Mouse (Mus musculus) forebrain, postnatal 0 days (tissue): ENCODE data around the gene Amh. TPM values are rescaled to one million over a fixed set of nuclear protein-coding genes. Genes with fewer than 3 reads are reported as not detected.
A peak's percentile ranks its signal among the peaks of the same experiment; 100 is the strongest.

Experiments
- ATAC-seq: fragments of 200-750 bp; cut with Nextera tagmentation; 2 replicates; pipeline ENCODE4 v1.8.0; 2017; ENCODE audit warnings: mild to moderate bottlenecking, moderate library complexity
- DNase-seq: peaks from one replicate; pipeline ENCODE4 v3.0.0-alpha.2; 2015
- H3K27ac ChIP-seq: fragments of 300-500 bp; sonication (generic); 2 replicates; pipeline ENCODE4 v1.5.1; 2014; ENCODE audit warnings: low read depth, mild to moderate bottlenecking, antibody characterized with exemption, low read length, moderate library complexity, mixed read lengths
- H3K27me3 ChIP-seq: fragments of 300-500 bp; sonication (generic); 2 replicates; pipeline ENCODE4 v1.6.1; 2014; ENCODE audit warnings: mild to moderate bottlenecking, low read length, mixed read lengths; ENCODE audit not compliant: insufficient read depth
- H3K36me3 ChIP-seq: fragments of 300-500 bp; sonication (generic); 2 replicates; pipeline ENCODE4 v1.6.1; 2014; ENCODE audit warnings: mild to moderate bottlenecking, moderate library complexity; ENCODE audit not compliant: insufficient read depth
- H3K4me1 ChIP-seq: fragments of 300-500 bp; sonication (generic); 2 replicates; pipeline ENCODE4 v1.6.1; 2014; ENCODE audit warnings: antibody characterized with exemption; ENCODE audit not compliant: insufficient read depth
- H3K4me2 ChIP-seq: fragments of 300-500 bp; sonication (generic); 2 replicates; pipeline ENCODE4 v1.6.1; 2014; ENCODE audit warnings: low read depth, mild to moderate bottlenecking, moderate library complexity
- H3K4me3 ChIP-seq: fragments of 300-500 bp; sonication (generic); 2 replicates; pipeline ENCODE4 v1.5.1; 2014; ENCODE audit warnings: low read depth, low read length, mixed read lengths
- H3K9ac ChIP-seq: fragments of 300-500 bp; sonication (generic); 2 replicates; pipeline ENCODE4 v1.6.1; 2014; ENCODE audit warnings: mild to moderate bottlenecking
- H3K9me3 ChIP-seq: fragments of 300-500 bp; sonication (generic); 2 replicates; pipeline ENCODE4 v1.6.1; 2016; ENCODE audit warnings: low read length
- CTCF ChIP-seq: sonication (generic); IDR thresholded peaks from 2 replicates; pipeline ENCODE4 v1.5.1; 2016; ENCODE audit warnings: antibody characterized with exemption, control low read depth, low read depth
- WGBS: fragments of 180-500 bp; shearing (Covaris S2); extraction: QIAGEN DNeasy Blood & Tissue Kit; methylation state at CpG from one replicate; pipeline ENCODE4 v1.1.7; 2014; 5-methylcytosine and 5-hydroxymethylcytosine counted together
- polyA plus RNA-seq: library from polyadenylated mRNA; unstranded; fragments of >200 nt; fragmentation: Nextera tagmentation; extraction: Ambion mirVana; gene quantifications from 2 replicates; pipeline ENCODE4 v1.2.1, GENCODE M21; 2015
- total RNA-seq: library from RNA; depleted of rRNA; stranded (reverse); fragments of >200 nt; gene quantifications from 2 replicates; pipeline ENCODE4 v1.2.3, GENCODE M21; 2014

Amh gene
- total and polyA plus RNA-seq, 2 experiments from 2014 or later, result 0.62 TPM; not detected in 1

DNA sequence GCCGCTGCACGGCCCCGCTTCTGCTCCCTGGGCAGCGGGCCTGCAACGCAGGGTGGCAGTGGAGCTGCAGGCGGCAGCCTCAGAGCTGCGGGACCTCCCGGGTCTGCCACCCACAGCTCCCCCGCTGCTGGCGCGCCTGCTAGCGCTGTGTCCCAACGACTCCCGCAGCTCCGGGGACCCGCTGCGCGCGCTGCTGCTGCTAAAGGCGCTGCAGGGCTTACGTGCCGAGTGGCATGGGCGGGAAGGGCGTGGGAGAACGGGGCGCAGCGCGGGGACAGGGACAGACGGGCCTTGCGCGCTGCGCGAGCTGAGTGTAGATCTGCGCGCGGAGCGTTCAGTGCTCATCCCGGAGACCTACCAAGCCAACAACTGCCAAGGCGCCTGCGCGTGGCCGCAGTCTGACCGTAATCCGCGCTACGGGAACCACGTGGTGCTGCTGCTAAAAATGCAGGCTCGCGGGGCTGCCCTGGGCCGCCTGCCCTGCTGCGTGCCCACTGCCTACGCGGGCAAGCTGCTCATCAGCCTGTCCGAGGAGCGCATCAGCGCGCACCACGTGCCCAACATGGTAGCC lies 2.1 kb downstream of the Amh start:
- H3K4me1 ChIP-seq, result peaks cover 11% of the 10 kb centered on the region
- ATAC-seq, result peak; percentile 86
- H3K27me3 ChIP-seq, result peaks cover 10% of the 10 kb centered on the region
- H3K9me3 ChIP-seq, result no peaks in the 10 kb centered on the region
- H3K27ac ChIP-seq, result peak overlapping the region; percentile 86
- DNase-seq, result peak; percentile 90
- 4% methylated on average over 56 of the region's 58 CpGs for WGBS
- 0 out of 2 replicates have a peak, but pooled peaks have one; percentile 0 for TF ChIP-seq CTCF
- H3K36me3 ChIP-seq, result peaks cover 33% of the 10 kb centered on the region
- H3K4me3 ChIP-seq, result peak overlapping the region; percentile 50
- H3K4me2 ChIP-seq, result peak overlapping the region; percentile 95
- H3K9ac ChIP-seq, result peak overlapping the region; percentile 75

DNA sequence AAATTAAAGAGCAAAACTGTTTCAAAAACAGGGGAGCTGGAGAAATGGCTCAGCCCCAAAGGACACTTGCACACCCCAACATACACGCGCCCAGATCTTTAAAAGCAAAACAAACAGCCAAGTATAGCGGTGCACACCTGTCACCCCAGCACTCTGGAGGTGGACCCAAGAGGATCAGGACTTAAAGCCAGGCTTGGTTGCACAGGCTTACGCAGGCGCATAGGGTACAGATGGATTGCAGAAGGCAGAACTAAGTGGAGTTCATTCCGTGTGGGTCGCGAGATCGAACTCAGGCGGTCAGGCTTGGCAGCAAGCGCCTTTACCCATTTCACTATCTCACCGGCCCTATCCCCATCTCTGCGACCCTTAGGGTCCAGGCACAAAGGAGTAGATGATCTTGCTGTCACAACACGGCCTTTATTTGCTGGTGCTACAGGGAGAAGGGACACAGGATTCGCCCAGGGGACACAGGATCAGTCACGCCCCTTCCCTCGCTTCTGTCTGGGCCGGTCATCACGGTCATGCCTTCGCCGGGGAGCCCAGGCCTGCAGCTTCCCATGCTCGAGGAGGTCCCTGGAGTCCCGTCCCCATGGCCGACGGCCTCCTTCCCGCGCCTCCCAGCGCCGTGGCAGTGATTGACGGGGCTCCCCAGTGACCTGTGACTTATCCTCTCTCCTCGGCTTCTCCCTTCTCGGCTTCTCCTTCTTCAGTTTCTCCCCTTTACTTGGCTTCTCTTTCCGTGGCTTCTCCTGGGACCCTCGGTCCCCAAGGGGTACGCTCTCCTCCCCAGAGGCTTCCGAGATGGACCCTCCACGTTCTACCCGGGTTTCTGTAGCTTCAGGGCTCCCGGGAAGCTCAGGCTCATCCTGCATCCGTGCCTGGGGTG lies 3.3 kb downstream of the Amh start:
- Histone ChIP-seq H3K27ac (no peak overlapping the region), H3K36me3 (peaks cover 21% of the 10 kb centered on the region), H3K27me3 (peaks cover 10% of the 10 kb centered on the region), H3K4me2 (peak overlapping the region; percentile 25; the same call in 1 of the 2 replicates), H3K9me3 (no peaks in the 10 kb centered on the region), H3K9ac (no peak overlapping the region), H3K4me3 (no peak overlapping the region), H3K4me1 (peaks cover 11% of the 10 kb centered on the region)
- 18% methylated on average over 40 of the region's 40 CpGs for WGBS
- no peak for TF ChIP-seq CTCF
- ATAC-seq, result no peak
- no peak for DNase-seq

GRCm38 (mm10) chr10:80808985-80809632 lies 4.1 kb downstream of the Amh start:
- no peak overlapping the region for H3K9ac ChIP-seq
- H3K36me3 ChIP-seq, result peaks cover 14% of the 10 kb centered on the region
- TF ChIP-seq CTCF, result no peak
- ATAC-seq, result no peak
- H3K4me3 ChIP-seq, result no peak overlapping the region
- peaks cover 11% of the 10 kb centered on the region for H3K4me1 ChIP-seq
- peaks cover 10% of the 10 kb centered on the region for H3K27me3 ChIP-seq
- H3K4me2 ChIP-seq, result 0 out of 2 replicates have a peak overlapping the region, but pooled peaks have one; percentile 25
- no peaks in the 10 kb centered on the region for H3K9me3 ChIP-seq
- WGBS, result 15% methylated on average over 17 of the region's 18 CpGs
- H3K27ac ChIP-seq, result no peak overlapping the region
- DNase-seq, result peak; percentile 17

DNA sequence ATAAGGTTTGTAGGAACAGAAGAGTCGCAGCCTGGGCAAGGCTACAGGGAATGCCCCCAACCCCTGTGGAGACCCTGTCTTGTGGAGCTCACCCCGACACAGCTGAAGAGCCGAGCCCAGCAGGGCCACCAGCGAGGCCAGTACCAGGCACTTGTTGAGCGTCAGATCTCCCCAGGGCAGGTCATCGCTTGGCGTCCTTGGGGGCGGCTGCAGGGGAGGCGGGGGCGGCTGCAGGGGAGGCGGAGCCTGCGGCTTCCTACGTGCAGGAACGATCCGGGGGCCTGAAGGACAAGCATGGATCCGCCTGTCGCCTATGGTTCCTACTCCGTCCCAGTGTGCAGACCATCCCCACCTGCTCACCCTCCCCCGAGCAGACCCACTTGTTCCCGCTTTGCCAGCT lies 5.0 kb downstream of the Amh start:
- no peak for TF ChIP-seq CTCF
- peaks cover 11% of the 10 kb centered on the region for H3K4me1 ChIP-seq
- ATAC-seq (no peak), DNase-seq (no peak)
- H3K4me3 ChIP-seq, result no peak overlapping the region
- 7% methylated on average over 17 of the region's 20 CpGs for WGBS
- peaks cover 10% of the 10 kb centered on the region for H3K27me3 ChIP-seq
- no peak overlapping the region for H3K27ac ChIP-seq
- H3K4me2 ChIP-seq, result no peak overlapping the region
- no peaks in the 10 kb centered on the region for H3K9me3 ChIP-seq
- H3K36me3 ChIP-seq, result peaks cover 4% of the 10 kb centered on the region; the same call in 1 of the 2 replicates
- H3K9ac ChIP-seq, result no peak overlapping the region

DNA sequence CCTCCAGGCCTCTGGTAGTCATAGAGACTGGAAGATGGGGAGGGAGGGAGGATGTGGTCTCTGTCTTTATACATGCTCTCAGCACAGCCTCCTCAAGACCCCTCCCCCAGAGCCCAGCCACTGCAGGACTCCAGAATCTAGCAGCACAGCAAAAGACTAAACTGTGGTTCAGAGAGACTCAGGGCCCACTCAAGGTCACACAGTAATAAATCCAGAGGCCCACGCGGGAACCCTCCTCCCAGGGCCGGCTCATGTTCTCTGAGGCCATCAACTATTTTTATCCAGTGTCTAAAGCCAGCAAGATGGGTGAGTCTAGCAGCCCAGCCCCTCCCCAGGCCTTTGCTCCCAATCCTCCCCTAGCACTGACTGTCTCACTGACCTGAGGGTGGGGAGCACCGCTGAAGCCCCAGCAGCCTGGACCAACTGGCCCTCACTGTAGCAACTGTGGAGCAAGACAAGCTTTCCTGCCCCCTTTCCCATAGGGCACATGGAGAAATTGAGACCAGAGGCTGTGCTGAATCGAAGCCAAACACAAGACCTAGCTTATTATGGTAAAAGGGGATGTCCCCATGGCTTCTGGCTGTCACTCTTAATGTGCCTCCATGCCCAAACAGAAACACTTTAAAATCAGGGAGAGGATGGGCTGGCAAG lies 7.5 kb downstream of the Amh start:
- Histone ChIP-seq H3K9me3 (no peaks in the 10 kb centered on the region), H3K4me1 (peaks cover 3% of the 10 kb centered on the region; the same call in 1 of the 2 replicates), H3K4me2 (no peak overlapping the region), H3K27ac (no peak overlapping the region), H3K36me3 (no peaks in the 10 kb centered on the region), H3K9ac (no peak overlapping the region), H3K4me3 (no peak overlapping the region), H3K27me3 (peaks cover 10% of the 10 kb centered on the region)
- ATAC-seq (no peak), DNase-seq (no peak)
- no peak for TF ChIP-seq CTCF
- WGBS, result 65% methylated on average over 5 of the region's 5 CpGs

DNA sequence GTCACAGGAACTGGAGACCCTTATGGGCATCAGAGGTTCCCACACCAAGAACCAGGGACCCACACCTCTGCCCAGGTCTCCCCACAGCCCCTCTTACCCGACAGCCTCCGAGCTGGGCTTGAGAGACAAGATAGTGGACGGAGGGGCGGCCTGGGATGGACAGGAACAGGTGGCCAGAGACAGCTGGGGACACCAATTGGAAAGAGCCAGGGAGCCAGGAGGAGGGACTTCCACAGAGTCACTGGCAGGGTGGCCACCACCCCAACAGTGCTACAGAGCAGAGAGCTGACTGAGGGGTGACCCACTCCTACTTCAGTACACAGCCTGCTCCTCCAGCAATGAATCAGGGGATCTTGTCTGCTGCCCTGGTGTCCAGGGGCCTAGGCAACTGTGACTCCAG lies 8.3 kb downstream of the Amh start, which contains the start of gene Jsrp1:
Jsrp1 (minus strand) TSS at position 133 of the 400 bp plus-strand sequence.
- Histone ChIP-seq H3K9ac (no peak within 1 kb of the TSS), H3K4me3 (no peak within 1 kb of the TSS), H3K4me2 (no peak within 1 kb of the TSS), H3K9me3 (no peaks in the 10 kb centered on the region), H3K27me3 (peaks cover 10% of the 10 kb centered on the region), H3K27ac (no peak within 1 kb of the TSS), H3K36me3 (no peaks in the 10 kb centered on the region), H3K4me1 (peaks cover 3% of the 10 kb centered on the region; the same call in 1 of the 2 replicates)
- ATAC-seq, result no peak
- TF ChIP-seq CTCF, result no peak
- 85% methylated on average over 4 of the region's 4 CpGs for WGBS
- no peak for DNase-seq
